Mouse (Mus musculus) ES-E14 (cell line): ENCODE data around the gene 2510009E07Rik. TPM values are rescaled to one million over a fixed set of nuclear protein-coding genes. Genes with fewer than 3 reads are reported as not detected.

Experiments
- DNase-seq: peaks from one replicate; pipeline ENCODE4 v3.0.0-alpha.2; 2013; ENCODE audit warnings: low read depth, low spot score
- H3K27ac ChIP-seq: 2 replicates; pipeline ENCODE4 v1.5.1; 2012; ENCODE audit warnings: low read depth, mild to moderate bottlenecking, low read length, moderate library complexity, mixed read lengths; ENCODE audit not compliant: poor library complexity, insufficient read depth, severe bottlenecking
- H3K36me3 ChIP-seq: 2 replicates; pipeline ENCODE4 v1.6.1; 2012; ENCODE audit warnings: mild to moderate bottlenecking, low read length, moderate library complexity, mixed read lengths; ENCODE audit not compliant: control insufficient read depth, poor library complexity, insufficient read depth, severe bottlenecking
- H3K4me1 ChIP-seq, 2 experiments: fragments of 150-350 bp in 1 of 2; sonication (generic) in 1 of 2; 2 replicates each; pipeline ENCODE4 v1.6.1; 2012; ENCODE audit warnings: low read length in 2 of 2, mild to moderate bottlenecking in 1 of 2, mixed read lengths in 1 of 2; ENCODE audit not compliant: control insufficient read depth in 2 of 2, insufficient read depth in 2 of 2, poor library complexity in 1 of 2
- H3K4me3 ChIP-seq, 2 experiments: fragments of 150-350 bp in 1 of 2; sonication (generic) in 1 of 2; 2 replicates each; pipeline ENCODE4 v1.5.1; 2012; ENCODE audit warnings: low read length in 2 of 2, low read depth in 1 of 2, mild to moderate bottlenecking in 1 of 2, mixed read lengths in 1 of 2; ENCODE audit not compliant: insufficient read depth in 1 of 2, poor library complexity in 1 of 2, severe bottlenecking in 1 of 2
- H3K9ac ChIP-seq: 2 replicates; pipeline ENCODE4 v1.6.1; 2012; ENCODE audit warnings: low read depth, mild to moderate bottlenecking, low read length, mixed read lengths; ENCODE audit not compliant: poor library complexity, insufficient read depth, severe bottlenecking
- H3K9me3 ChIP-seq: fragments of 150-350 bp; sonication (generic); 2 replicates; pipeline ENCODE4 v1.6.1; 2012; ENCODE audit warnings: low read depth, mild to moderate bottlenecking, low read length; ENCODE audit not compliant: control insufficient read depth, insufficient read depth
- CHD2 ChIP-seq: IDR thresholded peaks from 2 replicates; pipeline ENCODE4 v1.6.1; 2014; ENCODE audit warnings: mild to moderate bottlenecking, low read depth, low read length, inconsistent platforms
- HCFC1 ChIP-seq: IDR thresholded peaks from 2 replicates; pipeline ENCODE4 v1.6.1; 2012; ENCODE audit warnings: low read length, inconsistent platforms, borderline replicate concordance; ENCODE audit not compliant: insufficient read depth
- MAFK ChIP-seq: IDR thresholded peaks from 2 replicates; pipeline ENCODE4 v1.6.1; 2014; ENCODE audit warnings: mild to moderate bottlenecking, low read depth, low read length, inconsistent platforms; ENCODE audit not compliant: insufficient read depth
- ZC3H11A ChIP-seq: IDR thresholded peaks from 2 replicates; pipeline ENCODE4 v1.6.1; 2012; ENCODE audit warnings: low read depth, mild to moderate bottlenecking, inconsistent platforms, low read length, borderline replicate concordance
- ZNF384 ChIP-seq: IDR thresholded peaks from 2 replicates; pipeline ENCODE4 v1.6.1; 2012; ENCODE audit warnings: low read depth, low read length, inconsistent platforms
- in situ Hi-C, 2 experiments: fragments of 600-800 bp; cut with MboI; formaldehyde crosslinking; loops; one replicate each; pipeline ENCODE4 v1.15.1; 2025; ENCODE audit warnings: low sequenced_read_pairs in 2 of 2, inconsistent platforms in 1 of 2; ENCODE audit not compliant: unreplicated experiment in 2 of 2
- total RNA-seq: library from RNA; depleted of rRNA; stranded (reverse); fragments of 300-350 nt; gene quantifications from 2 replicates; pipeline ENCODE4 v1.2.3, GENCODE M21; 2012

2510009E07Rik gene
- total RNA-seq, 1 experiment, result 1.8 TPM

DNA sequence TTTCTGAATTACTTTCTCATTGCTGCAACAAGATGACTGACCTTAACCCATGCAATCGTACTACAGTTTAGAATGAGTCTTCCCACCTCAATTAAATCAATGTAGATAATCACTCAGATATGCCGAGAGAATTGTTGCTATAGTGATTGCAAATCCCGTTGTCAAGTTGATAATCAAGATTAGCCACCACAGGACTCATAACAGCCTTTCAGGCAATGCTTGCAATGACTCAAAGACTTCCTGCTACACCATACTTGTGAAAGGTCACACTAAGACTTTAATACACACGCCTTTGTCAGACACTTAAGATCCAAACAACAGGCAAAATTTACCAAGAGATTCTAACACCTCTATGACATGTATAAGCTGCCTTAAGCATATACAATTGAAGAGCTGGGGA lies 22.6 kb downstream of the 2510009E07Rik start:
- H3K4me1 ChIP-seq, result no peaks in the 10 kb centered on the region
- in situ Hi-C loops, result no loop called here

DNA sequence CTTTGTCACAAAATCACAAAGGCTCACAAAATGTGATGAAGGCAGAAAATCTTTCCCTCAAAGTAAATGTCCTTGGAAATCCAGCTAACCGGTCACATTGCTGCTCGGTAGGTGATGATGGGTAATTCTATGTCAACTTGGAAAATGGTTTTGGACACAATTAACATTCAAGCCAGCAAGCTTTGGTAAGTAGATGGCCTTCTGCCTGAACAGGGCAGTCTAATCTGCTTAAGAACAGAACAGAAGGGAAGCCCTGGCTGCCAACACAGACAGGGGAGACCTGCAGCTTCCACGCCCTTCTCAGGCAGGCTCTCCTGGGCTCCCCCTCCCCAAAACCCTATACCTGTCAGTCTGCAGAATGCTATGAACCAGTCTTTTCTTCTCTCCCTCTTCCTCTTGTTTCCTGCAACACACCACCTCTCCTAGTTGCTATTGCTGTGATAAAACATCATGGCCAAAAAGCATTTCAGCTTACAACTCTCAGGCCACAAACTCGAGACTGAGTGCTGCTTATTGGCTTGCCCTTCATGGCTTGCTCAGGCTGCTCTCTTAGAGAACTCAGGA lies 29.0 kb downstream of the 2510009E07Rik start:
- H3K27ac ChIP-seq, result no peak overlapping the region
- no peaks in the 10 kb centered on the region for H3K9me3 ChIP-seq
- no peak for DNase-seq
- in situ Hi-C loops, result no loop called here
- H3K4me1 ChIP-seq, result peaks cover 0 to 7% of the 10 kb centered on the region in 2 experiments; a peak in 2 of 4 replicates
- no peak overlapping the region for H3K9ac ChIP-seq
- no peak overlapping the region for H3K4me3 ChIP-seq
- TF ChIP-seq HCFC1 (no peak), CHD2 (no peak), MAFK (no peak), ZNF384 (no peak), ZC3H11A (no peak)
- no peaks in the 10 kb centered on the region for H3K36me3 ChIP-seq

More for the DNA sequence above, 22.6 kb downstream of the 2510009E07Rik start:
- no peaks in the 10 kb centered on the region for H3K36me3 ChIP-seq
- no peak for DNase-seq
- no peak overlapping the region for H3K27ac ChIP-seq
- no peak overlapping the region for H3K4me3 ChIP-seq
- H3K9ac ChIP-seq, result no peak overlapping the region
- H3K9me3 ChIP-seq, result no peaks in the 10 kb centered on the region
- TF ChIP-seq ZNF384, result no peak
- no peak for TF ChIP-seq ZC3H11A
- TF ChIP-seq MAFK, result no peak
- no peak for TF ChIP-seq CHD2
- no peak for TF ChIP-seq HCFC1

DNA sequence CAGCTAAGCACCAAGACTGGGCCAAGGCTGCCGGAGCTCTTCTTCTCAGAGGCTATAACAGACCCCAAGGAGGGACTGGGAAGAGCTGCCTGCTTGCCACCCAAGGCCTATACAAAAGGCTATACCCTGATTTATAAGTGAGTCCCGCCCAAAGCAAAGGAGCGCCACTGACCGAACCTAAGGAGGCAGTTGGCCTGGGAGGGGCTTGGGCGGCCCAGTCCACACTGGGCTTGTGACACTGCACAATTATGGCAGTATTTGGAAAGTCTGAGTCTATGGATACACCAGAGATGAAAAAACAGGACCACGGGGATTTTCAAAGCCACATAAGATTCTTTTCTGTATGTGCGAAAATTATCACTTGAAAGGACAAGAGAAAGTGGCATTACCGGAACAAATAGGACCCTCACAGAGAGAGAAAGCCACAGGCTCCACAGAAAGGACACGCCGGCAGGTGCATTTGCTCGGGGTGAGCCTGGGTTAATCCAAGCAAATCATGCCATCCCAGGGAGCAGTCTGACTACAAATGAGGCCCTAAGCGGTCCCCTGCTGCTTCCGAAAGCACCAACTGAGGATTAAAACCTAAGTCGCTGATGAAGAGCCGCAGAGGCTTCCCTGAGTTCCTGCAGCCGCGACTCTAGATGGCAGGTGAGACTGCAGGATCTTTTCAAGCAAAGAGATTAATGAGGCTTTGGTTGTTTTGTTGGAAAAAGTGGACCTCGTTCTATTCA lies 29.7 kb downstream of the 2510009E07Rik start:
- Histone ChIP-seq H3K4me1 (peaks cover 0 to 7% of the 10 kb centered on the region in 2 experiments; a peak in 2 of 4 replicates), H3K4me3 (no peak overlapping the region), H3K27ac (no peak overlapping the region)

DNA sequence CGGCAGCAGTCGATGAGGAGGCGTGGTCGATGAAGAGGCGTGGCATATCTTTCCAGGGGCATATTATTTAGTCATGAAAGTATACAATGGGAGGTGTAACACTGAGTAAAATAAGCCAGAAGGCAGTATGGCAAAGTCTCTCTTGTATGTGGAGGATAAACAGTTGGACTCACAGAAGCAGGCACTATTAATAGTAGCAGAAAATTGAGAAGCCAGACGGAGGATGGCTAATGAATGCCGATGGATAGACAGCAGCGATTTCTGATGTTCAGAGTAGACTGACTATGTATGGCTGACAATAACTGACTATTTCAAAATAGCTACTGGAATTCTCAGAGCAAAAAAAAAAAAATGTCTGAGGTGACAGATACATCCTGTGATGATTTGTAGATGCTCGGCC lies 38.5 kb downstream of the 2510009E07Rik start:
- H3K4me1 ChIP-seq, result no peaks in the 10 kb centered on the region
- no peaks in the 10 kb centered on the region for H3K36me3 ChIP-seq
- in situ Hi-C loops, result no loop called here
- no peak overlapping the region for H3K27ac ChIP-seq
- no peak for DNase-seq
- H3K9me3 ChIP-seq, result no peaks in the 10 kb centered on the region
- no peak overlapping the region for H3K9ac ChIP-seq
- no peak overlapping the region for H3K4me3 ChIP-seq
- no peak for TF ChIP-seq ZC3H11A
- TF ChIP-seq MAFK, result no peak
- TF ChIP-seq HCFC1, result no peak
- no peak for TF ChIP-seq ZNF384
- TF ChIP-seq CHD2, result no peak

More for the DNA sequence above, 29.7 kb downstream of the 2510009E07Rik start:
- Histone ChIP-seq H3K9ac (no peak overlapping the region), H3K36me3 (no peaks in the 10 kb centered on the region), H3K9me3 (no peaks in the 10 kb centered on the region)
- in situ Hi-C loops, result no loop called here
- no peak for TF ChIP-seq CHD2
- TF ChIP-seq MAFK, result no peak
- no peak for TF ChIP-seq ZC3H11A
- no peak for TF ChIP-seq HCFC1
- TF ChIP-seq ZNF384, result no peak
- DNase-seq, result no peak

DNA sequence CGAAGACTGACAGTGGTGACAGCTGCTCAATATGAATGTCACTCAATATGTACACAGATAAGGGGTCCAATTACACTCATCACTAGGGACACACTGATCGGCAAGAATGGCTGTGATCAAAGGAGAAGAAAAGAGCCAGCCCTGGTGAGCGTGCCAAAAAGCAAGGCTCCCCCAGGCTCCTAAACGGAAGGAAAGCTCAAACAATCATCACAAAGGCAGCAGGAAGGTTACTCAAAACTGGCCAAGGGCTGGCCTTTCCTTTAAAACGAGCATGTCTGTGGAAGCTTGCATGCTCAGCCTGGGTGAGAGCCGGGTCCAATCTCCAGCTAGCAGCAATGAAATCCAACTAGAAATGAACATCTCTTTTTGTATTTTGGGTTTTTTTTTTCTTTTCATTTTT lies 39.2 kb downstream of the 2510009E07Rik start:
- no peaks in the 10 kb centered on the region for H3K4me1 ChIP-seq
- no peak overlapping the region for H3K27ac ChIP-seq
- no peaks in the 10 kb centered on the region for H3K36me3 ChIP-seq
- H3K4me3 ChIP-seq, result no peak overlapping the region
- TF ChIP-seq CHD2 (no peak), MAFK (no peak), HCFC1 (no peak), ZNF384 (no peak), ZC3H11A (no peak)
- no peak for DNase-seq
- no peak overlapping the region for H3K9ac ChIP-seq
- in situ Hi-C loops, result no loop called here
- H3K9me3 ChIP-seq, result no peaks in the 10 kb centered on the region
